Mouse (Mus musculus): ENCODE data around the gene Nisch.

Gene Nisch

DNA sequence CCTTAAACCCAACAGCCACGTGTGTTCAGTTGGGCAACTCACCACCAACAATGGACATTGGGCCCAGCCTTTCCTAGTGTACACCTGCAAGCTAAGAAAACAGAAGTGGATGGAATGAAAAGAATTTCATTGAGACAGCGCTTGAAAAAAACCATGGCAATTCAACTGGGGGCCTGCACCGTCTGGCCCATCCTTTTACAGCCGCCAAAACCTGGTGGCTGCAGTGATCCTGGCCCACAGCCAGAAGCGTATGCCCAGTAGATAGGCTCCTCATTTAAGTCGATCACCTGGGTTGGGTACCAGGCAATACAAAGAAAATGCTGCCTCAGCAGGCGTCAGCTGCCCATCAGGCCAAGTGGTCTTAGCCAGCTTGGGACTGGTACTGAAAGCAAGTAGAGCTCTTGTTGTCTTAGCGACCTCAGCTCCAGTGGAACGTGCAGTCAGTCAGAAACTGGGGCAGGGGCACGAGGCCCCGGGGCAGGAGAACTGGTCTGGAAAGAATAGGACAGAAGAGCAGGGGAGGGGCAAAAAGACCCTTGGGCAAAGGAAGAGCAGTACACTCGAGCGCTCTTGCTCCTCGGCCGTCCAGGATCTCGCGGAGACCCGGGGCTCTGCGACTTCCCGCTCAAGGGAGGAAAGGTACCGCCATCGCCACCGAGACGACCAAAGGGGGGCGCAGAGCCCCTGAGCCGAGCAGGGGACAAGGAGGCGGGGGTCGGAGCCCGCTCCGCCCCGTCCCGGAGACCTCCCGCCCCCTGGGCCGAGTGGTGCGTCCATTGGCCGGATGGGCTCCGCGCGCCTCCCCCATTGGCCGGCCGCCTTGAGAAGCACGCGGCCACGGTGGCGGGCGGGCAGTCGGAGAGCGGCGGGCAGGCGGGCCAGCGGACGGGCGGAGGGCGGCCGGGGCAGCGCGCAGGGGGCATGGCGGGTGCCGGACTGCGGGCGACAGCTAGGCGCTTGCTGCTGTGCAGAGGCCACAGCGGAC lies 86.2 kb downstream of the Nisch start, which contains the start of gene Nt5dc2:
Gene Nt5dc2, plus strand, starts transcription at position 818 of the 985 bp plus-strand sequence.
- DNase-seq (ENCODE audit: low spot score) = peak; percentile 74

DNA sequence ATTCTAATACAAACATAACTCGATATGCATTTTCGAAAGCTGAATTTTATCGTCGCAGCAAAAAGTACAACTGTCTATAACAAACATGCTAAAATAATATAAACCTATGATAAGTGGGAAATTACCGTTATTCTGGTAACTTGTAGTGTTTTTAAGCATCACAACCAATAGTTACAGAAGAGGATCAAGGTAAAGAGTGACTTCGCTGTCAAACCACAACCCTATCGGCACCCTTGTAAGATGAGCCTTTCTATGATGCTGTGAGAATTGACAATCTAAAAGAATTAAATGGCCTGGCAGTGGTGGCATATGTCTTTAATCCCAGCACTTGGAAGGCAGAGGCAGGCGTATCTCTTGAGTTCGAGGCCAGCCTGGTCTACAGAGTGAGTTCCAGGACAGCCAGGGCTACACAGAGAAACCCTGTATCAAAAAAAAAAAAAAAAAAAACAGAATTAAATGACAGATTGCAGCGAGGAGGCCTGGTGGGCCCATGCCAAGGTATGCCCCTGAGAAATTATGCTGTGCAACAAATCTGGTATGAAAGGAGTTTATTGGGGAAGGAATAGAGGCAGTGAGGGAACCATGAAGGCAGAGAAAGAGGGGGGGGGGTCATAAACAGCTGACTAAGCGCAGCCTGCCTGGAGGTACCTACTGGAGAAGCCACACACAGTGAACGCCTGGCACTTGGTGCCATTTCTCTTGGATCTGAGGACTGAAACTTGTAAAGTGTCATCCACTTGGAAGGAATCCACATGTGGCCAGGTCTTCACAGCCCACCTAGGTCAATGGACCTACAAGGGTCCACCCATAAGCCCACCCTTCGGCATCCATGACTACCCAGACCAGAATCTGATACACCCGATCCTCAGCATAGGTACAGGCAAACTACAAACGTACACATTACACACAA lies 87.2 kb downstream of the Nisch start:
- DNase-seq (ENCODE audit: low spot score) = no peak

DNA sequence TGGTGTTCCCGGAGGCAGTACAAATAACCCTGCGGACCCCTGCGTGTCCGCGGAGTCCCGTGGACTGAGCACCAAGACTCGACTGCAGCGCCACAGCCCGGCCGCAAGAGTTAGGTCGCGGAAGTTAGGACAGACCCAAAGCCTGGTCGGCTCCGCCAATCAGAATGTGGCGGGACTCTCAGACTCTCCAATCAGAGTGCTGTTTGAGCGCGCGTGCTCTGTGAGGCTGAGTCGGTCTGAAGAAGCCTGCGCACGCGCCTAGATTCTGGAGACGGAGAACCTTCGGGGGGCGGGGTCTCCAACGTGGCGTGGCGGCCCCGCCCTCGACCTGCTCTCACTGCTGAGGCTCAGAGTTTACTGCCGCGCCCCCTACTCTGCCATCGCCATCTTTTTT lies 87.9 kb downstream of the Nisch start, which contains the start of gene Smim4:
Gene Smim4, minus strand, starts transcription at position 131 of the 394 bp plus-strand sequence.
- DNase-seq (ENCODE audit: low spot score) = peak; percentile 82

DNA sequence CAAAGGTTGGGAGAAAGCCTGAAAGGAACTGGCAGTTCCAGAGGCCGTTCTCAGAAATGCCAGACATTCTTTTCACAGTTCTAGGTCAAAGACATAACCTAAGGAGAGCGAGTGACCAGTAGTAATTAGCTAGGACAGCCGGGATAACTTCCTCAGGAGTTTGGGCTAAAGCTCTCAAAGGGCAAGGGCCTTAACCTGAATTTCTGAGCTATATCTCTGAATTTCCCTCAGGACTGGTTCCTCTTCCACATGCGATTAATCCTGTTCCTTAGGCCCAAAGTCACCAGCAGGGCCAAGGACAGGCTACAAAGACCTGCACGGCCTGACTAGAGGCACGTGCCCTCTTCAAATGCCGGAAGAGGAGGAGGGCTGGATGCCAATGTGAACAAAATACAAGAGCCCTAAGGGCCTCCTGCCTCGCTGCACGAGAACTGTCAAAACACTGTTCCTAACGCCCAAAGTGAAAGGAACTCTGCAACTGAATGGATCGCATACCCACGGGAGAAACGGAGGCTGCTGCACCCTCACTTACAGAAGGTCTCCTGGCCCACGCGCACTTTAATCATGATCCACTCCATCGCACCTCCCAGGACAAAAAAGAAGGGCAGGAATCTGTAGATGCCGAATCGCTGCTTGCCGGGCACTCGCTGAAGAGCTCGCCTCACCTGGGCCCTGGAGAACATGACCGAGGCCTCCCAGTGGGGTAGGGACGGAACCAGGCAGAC lies 88.5 kb downstream of the Nisch start:
- DNase-seq (ENCODE audit: low spot score) = no peak

DNA sequence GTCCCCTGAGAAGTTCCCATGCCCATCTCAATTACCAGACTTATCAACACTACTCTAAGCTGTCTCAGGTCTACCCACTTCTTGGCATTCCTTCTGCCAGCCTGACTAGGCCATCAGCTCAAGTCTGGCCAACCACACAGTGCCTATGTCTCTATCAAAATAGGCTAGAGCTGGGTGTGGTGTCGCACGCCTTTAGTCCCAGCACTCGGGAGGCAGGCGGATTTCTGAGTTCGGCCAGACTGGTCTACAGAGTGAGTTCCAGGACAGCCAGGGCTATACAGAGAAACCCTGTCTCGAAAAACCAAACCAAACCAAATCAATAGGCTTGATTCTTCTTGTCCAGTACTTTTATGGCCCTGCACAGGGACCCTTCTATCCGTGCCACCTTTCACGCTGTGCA lies 89.9 kb downstream of the Nisch start:
- no peak for DNase-seq (ENCODE audit: low spot score)

DNA sequence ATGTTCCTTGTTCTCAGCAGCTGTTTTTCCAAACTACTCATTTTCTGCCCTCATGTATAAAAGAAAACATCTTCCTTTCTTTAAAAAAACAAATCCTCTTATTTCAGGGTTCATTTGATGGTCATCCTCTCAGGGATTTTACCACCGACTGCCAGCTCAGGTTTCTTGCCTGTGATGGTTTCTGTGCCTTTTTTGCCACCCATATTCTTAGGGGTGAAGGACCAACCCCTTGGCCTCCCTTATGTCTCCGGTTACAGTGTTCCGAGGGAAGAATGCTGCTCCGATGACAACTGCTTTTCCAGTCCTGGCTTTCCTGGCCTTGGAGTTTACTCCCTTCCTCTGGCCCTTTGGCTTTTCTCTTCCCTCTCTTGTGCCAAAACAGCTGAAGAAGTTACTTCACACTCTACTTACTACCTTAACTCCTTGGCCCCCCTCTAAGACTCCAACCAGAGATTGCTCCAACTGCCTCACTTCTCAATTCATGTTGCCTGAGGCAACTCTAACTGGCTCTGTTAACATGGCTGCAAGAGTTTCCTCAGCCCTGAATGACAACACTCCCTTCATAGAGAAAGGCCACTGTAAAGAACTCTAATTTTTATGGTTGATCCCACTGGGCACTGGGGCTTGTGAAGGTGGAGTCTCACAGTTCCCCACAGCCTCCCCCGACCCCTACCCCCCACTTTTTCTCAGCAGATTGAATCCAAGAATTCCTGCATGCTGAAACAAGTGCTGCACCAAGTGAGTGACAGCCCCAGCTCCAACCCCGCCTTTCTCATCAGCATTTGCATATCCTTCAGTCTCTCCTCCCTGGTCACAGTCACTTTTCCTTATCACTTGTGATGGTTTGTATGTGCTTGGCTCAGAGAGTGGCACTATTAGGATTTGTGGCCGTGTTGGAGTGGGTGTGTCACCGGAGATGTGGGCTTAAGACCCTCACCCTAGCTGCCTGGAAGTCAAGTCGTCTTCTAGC lies 91.4 kb downstream of the Nisch start:
- DNase-seq (ENCODE audit: low spot score) = no peak

Measured in ovary, postnatal 10 days (tissue).